Mouse (Mus musculus) C2C12 (cell line): Measurements from ENCODE around the gene Tmem117. TPM values are rescaled to one million over a fixed set of nuclear protein-coding genes. Genes with fewer than 3 reads are reported as not detected.

ENCODE experiments used
- H3K27me3 ChIP-seq: one replicate; pipeline ENCODE4 v1.6.1; 2011; ENCODE audit not compliant: control insufficient read depth, insufficient read depth, insufficient read length
- H3K36me3 ChIP-seq: one replicate; pipeline ENCODE4 v1.6.1; 2011; ENCODE audit not compliant: control insufficient read depth, insufficient read depth
- H3K4me3 ChIP-seq: one replicate; pipeline ENCODE4 v1.5.1; 2011; ENCODE audit warnings: mild to moderate bottlenecking, control low read depth; ENCODE audit not compliant: poor library complexity, insufficient read depth, severe bottlenecking
- H3K79me2 ChIP-seq: one replicate; pipeline ENCODE4 v1.6.1; 2011; ENCODE audit not compliant: control insufficient read depth, insufficient read depth
- H3K79me3 ChIP-seq: one replicate; pipeline ENCODE4 v1.6.1; 2011; ENCODE audit warnings: low read depth, control low read depth
- H3ac ChIP-seq: one replicate; pipeline ENCODE3; 2011; ENCODE audit warnings: low read depth; ENCODE audit not compliant: control insufficient read depth, insufficient read length
- CEBPB ChIP-seq: IDR thresholded peaks from one replicate; pipeline ENCODE4 v1.6.1; 2011; ENCODE audit warnings: low read depth, mild to moderate bottlenecking, control low read depth, moderate library complexity
- CTCF ChIP-seq: IDR thresholded peaks from one replicate; pipeline ENCODE4 v1.5.1; 2011; ENCODE audit not compliant: control insufficient read depth, insufficient read depth, insufficient read length
- FOSL1 ChIP-seq: IDR thresholded peaks from one replicate; pipeline ENCODE4 v1.8.0; 2011; ENCODE audit warnings: mild to moderate bottlenecking, low read length; ENCODE audit not compliant: poor library complexity, insufficient read depth, severe bottlenecking
- MAX ChIP-seq: IDR thresholded peaks from one replicate; pipeline ENCODE4 v1.6.1; 2011; ENCODE audit warnings: mild to moderate bottlenecking, control low read depth
- MYOD1 ChIP-seq: IDR thresholded peaks from one replicate; pipeline ENCODE4 v1.6.1; 2011; ENCODE audit warnings: low read depth; ENCODE audit not compliant: control insufficient read depth, insufficient read length
- MYOG ChIP-seq: IDR thresholded peaks from one replicate; pipeline ENCODE4 v1.6.1; 2011; ENCODE audit not compliant: control insufficient read depth, insufficient read length; ENCODE audit errors: extremely low read depth
- USF1 ChIP-seq: IDR thresholded peaks from one replicate; pipeline ENCODE4 v1.6.1; 2011; ENCODE audit warnings: low read depth, mild to moderate bottlenecking, control low read depth, moderate library complexity
- polyA plus RNA-seq: library from polyadenylated mRNA; unstranded; fragments of >200 nt; fragmentation: generic; extraction: Trizol; gene quantifications from one replicate; pipeline ENCODE4 v1.2.1, GENCODE M21; 2012; ENCODE audit warnings: missing spikeins

Gene Tmem117
- polyA plus RNA-seq, 1 experiment = 0.06 TPM

DNA sequence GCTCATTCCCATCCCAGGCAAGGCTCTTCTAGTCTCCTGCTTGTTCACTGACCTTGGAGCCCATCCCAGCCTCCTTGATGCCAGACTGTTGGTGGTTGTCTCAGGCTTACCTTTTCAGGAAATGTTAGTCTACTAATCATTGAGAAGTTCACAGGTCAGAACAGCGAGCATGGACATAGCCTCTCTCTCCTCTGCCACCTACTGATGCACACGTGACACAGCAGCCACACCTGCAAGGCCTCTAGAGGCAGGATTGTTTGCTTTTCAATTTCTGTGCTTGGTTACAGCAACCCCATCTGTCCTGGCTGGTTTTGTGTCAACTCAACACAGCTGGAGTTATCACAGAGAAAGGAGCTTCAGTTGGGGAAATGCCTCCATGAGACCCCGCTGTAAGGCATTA lies 52.1 kb downstream of the Tmem117 start:
- no peaks in the 10 kb centered on the region for H3K79me2 ChIP-seq
- no peaks in the 10 kb centered on the region for H3K79me3 ChIP-seq
- no peaks in the 10 kb centered on the region for H3K27me3 ChIP-seq
- H3K4me3 ChIP-seq = no peak overlapping the region
- H3ac ChIP-seq = no peak overlapping the region
- TF ChIP-seq CTCF = no peak
- TF ChIP-seq MYOD1 = no peak
- TF ChIP-seq MYOG = no peak
- TF ChIP-seq CEBPB = no peak
- no peak for TF ChIP-seq FOSL1
- no peak for TF ChIP-seq USF1
- no peaks in the 10 kb centered on the region for H3K36me3 ChIP-seq

DNA sequence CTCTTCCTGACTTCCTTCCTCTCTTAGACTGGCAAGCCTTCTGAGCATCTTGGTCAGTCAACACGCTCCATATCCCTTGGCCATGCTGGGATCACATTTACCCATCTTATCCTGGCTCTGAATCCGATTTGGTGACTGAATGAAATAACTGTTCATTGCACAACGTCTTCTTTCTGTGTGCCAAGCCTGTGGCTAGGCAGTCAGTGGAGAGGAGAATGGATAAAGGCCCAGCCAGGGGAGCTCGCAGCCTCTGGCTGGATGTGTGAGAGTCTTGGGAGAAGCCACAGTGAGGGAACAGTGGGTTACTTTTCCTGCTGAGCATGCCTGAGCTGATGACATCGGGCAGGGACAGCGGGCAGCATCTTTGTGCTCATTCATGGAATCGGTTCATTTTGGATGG lies 55.2 kb downstream of the Tmem117 start:
- TF ChIP-seq MYOD1 = no peak
- no peak for TF ChIP-seq USF1
- no peak for TF ChIP-seq CTCF
- no peak for TF ChIP-seq MYOG
- no peak for TF ChIP-seq MAX
- TF ChIP-seq CEBPB = no peak
- H3K4me3 ChIP-seq = no peak overlapping the region

DNA sequence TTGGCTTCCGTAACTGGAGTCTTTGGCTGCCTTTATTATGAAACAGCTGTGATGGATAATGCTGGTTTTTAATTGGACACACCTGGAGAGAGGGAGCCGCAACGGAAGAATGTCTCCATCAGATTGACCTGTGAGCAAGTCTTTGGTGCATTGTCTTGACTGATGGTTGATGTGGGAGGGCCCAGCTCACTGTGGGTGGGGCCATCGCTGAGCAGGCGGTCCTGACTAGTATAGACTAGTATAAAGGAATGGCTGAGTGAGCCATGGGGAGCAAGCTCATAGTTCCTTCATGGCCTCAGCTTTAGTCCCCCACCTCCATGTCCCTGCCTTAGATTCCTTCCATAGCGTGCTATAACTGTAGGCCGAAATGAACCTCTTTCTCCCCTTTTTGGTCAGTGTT lies 58.1 kb downstream of the Tmem117 start:
- TF ChIP-seq MYOG (no peak), MAX (no peak), MYOD1 (no peak), FOSL1 (no peak), CEBPB (no peak), CTCF (no peak), USF1 (no peak)

More for the DNA sequence above, 55.2 kb downstream of the Tmem117 start:
- Histone ChIP-seq H3K79me3 (no peaks in the 10 kb centered on the region), H3K79me2 (no peaks in the 10 kb centered on the region), H3ac (no peak overlapping the region), H3K27me3 (peaks cover 5% of the 10 kb centered on the region), H3K36me3 (no peaks in the 10 kb centered on the region)

DNA sequence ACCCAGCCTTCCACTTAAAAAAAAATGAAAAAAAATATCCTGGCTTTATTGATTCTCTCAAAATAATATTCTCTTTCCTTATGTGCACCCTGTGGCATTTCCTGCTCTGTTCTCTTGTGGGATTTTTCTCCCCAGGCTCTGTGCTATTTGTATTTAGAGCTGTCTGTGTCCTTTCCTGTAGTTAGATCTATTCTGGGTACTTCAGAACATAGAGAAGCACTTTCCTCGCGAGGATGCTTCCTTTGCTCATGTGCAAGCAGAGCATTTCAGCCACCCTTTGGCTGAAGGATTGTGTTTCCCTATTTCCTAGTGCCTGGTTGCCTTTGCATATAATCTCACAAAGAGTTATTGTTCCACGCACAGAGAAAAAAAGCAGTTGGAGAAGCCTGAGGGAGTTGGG lies 58.6 kb downstream of the Tmem117 start:
- no peaks in the 10 kb centered on the region for H3K79me2 ChIP-seq
- no peaks in the 10 kb centered on the region for H3K36me3 ChIP-seq
- H3ac ChIP-seq = no peak overlapping the region
- no peak overlapping the region for H3K4me3 ChIP-seq
- peaks cover 5% of the 10 kb centered on the region for H3K27me3 ChIP-seq
- TF ChIP-seq FOSL1 (no peak), CEBPB (no peak), MYOG (no peak), MAX (no peak), MYOD1 (no peak), USF1 (no peak), CTCF (no peak)
- no peaks in the 10 kb centered on the region for H3K79me3 ChIP-seq

More for the DNA sequence above, 58.1 kb downstream of the Tmem117 start:
- Histone ChIP-seq H3K79me3 (no peaks in the 10 kb centered on the region), H3K4me3 (no peak overlapping the region), H3K27me3 (peaks cover 5% of the 10 kb centered on the region), H3ac (no peak overlapping the region), H3K79me2 (no peaks in the 10 kb centered on the region), H3K36me3 (no peaks in the 10 kb centered on the region)

DNA sequence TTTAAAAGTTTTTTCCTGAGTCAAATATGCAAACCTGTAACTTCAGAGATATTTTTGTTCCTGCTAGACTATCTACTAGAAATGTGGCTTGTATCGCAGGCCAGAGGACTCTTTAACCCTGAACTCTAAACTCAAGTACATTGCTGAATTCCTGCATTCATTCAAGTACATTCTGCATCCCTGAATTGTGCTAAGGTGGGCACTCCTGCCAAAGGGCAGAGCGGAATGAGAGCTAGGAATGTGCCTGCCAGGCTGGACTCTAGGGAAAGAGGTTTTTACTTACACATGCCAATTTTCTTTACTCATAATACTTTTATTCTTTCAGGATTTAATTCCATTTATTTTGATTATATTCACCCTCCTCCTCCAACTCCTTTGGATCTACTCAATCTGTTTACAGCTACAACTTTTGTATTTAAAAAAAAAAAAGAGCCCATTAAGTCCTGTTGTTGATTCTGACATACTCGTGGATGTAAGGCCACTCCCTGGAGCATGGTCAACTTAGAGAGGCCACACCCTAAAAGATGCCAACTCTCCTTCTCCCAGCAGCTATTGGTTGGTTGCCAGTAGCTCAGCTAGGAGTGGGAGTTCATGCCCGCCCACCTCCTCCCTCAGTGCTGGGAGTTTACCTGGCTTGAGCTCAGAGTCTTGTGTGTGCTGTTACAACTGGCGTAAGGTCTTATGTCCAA lies 60.3 kb downstream of the Tmem117 start:
- peaks cover 5% of the 10 kb centered on the region for H3K27me3 ChIP-seq
- no peak for TF ChIP-seq FOSL1
- TF ChIP-seq USF1 = no peak
- no peak for TF ChIP-seq MAX
- TF ChIP-seq MYOG = no peak
- TF ChIP-seq CEBPB = no peak
- TF ChIP-seq CTCF = no peak
- TF ChIP-seq MYOD1 = no peak
- H3K4me3 ChIP-seq = no peak overlapping the region
- no peak overlapping the region for H3ac ChIP-seq
- no peaks in the 10 kb centered on the region for H3K79me2 ChIP-seq
- no peaks in the 10 kb centered on the region for H3K79me3 ChIP-seq
- no peaks in the 10 kb centered on the region for H3K36me3 ChIP-seq

DNA sequence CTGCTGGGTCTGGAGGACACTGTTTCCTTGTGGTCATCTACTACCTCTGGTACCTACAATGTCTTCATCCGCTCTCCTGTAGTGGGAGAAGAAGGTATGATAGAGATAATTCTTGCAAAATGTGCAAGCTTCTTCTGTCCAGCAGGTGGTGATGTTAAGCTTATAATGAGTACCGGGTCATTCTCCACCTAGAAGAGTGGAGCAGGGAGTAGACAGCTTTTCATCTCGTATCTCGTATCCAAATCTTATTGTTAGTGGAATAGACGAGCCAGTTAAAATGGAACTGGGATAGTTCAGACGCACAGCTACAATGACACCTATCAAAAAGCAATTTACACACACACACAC lies 60.8 kb downstream of the Tmem117 start:
- no peaks in the 10 kb centered on the region for H3K79me3 ChIP-seq
- H3K36me3 ChIP-seq = no peaks in the 10 kb centered on the region
- H3K27me3 ChIP-seq = peaks cover 5% of the 10 kb centered on the region
- no peak overlapping the region for H3K4me3 ChIP-seq
- H3K79me2 ChIP-seq = no peaks in the 10 kb centered on the region
- H3ac ChIP-seq = no peak overlapping the region
- TF ChIP-seq CEBPB (no peak), USF1 (no peak), MYOG (no peak), FOSL1 (no peak), CTCF (no peak), MYOD1 (no peak), MAX (no peak)
